Mouse (Mus musculus) yolk sac, embryonic 10.5 days (tissue): ENCODE data around the gene Ankrd54.
"Not testable (repeated sequence)": the region's sequence is repeated elsewhere in the genome, so short reads cannot be mapped to it uniquely, and the experiment has no call there.

ENCODE experiments used
- DNase-seq: peaks from one replicate; pipeline ENCODE4 v3.0.0-alpha.2; 2017; ENCODE audit warnings: low spot score

Ankrd54 gene

DNA sequence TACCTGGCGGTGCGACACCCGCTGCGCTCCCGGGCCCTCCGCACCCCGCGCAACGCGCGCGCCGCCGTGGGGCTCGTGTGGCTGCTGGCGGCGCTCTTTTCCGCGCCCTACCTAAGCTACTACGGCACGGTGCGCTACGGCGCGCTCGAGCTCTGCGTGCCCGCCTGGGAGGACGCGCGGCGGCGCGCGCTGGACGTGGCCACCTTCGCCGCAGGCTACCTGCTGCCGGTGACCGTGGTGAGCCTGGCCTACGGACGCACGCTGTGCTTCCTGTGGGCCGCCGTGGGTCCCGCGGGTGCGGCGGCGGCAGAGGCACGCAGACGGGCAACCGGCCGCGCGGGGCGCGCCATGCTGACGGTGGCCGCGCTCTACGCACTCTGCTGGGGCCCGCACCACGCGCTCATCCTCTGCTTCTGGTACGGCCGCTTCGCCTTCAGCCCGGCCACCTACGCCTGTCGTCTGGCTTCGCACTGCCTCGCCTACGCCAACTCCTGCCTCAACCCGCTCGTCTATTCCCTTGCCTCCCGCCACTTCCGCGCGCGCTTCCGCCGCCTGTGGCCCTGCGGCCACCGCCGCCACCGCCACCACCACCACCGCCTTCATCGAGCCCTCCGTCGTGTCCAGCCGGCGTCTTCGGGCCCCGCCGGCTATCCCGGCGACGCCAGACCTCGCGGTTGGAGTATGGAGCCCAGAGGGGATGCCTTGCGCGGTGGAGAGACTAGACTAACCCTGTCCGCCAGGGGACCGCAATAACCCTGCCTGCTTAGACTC, 19.8 kb downstream of the Ankrd54 start:
- no peak for DNase-seq

DNA sequence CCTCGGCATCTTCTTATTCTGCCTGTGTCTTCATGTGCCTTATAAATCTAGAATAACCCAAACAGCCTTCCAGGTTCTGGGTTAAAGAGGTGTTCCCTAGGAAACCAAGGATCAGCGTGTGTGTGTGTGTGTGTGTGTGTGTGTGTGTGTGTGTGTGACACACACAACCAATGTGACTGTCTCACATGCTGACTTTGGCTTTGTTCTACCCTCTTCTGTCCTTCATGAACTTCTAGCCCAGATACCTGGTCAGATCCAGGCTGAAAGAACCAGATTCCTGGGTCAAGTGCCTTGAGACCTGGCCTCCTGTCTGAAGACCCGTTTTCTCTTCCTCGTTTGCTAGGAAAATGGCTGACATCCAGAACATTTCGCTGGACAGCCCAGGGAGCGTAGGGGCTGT, 21.1 kb downstream of the Ankrd54 start, which contains the start of gene Galr3:
Gene Galr3 (plus strand): TSS at position 301 of the 400 bp plus-strand sequence.
- DNase-seq, result no peak

DNA sequence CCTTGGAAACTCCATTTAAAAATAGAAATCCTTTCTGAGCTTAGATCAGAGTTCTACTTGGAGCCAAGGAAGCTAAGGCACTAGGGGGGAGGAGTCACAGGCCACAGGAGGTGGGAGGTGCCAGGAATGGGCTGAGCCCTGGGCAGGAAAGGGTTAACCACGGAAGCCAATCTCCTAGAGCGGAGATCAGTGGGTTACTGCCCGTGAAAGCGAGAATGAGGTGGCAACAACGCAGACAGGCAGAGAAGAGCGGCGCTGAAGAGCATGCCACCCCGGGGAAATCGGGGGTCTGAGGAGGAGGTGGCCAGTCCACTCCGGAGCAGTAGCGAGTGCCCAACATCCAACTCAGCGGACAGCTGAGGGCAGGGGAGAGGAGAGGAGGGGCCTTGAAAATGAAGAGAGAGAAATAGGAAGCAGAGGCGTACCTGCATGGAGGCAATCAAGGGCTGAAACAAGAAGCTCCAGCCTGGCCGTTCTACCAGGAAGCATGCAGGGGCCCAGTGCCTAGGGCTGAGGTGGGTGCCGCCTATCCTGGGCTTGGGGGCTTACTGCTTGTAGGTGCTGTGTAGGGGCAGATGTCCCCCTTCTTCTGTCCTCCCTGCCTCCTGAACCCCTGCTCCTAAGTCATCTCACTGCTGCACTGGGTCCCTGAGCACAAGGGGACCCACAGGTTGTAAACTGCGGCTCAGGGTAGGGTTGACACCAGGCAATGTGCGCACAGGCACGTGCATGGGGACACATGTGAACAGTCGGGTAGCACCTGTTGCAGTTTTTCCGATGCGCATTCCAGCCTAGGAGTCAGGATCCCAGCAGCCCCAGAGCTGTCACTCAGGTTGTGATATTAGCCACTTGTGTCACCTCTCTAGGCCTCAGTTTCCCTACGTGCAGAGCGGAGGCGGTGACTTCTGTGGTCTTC, 21.9 kb downstream of the Ankrd54 start:
- peak; percentile 66 for DNase-seq

DNA sequence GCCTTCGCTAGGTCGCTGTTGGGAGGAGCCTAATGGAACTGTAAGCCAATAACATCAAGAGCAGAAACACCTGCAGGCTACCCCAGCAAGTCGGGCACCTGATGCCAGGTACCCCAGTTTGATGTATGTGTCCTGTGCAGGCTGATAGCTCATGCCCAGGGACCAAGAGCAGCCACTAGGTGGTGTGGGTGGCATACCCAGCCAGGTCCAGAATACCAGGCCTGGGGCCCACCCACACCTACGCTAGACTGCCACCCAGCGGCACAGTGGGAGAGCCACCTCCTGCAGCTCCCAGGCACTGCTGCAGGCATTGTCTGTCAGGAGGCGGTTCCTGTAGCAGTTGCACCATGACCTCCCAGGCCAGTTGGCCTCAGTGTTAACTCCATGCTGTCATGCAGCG, 23.8 kb downstream of the Ankrd54 start:
- DNase-seq, result peak; percentile 84

DNA sequence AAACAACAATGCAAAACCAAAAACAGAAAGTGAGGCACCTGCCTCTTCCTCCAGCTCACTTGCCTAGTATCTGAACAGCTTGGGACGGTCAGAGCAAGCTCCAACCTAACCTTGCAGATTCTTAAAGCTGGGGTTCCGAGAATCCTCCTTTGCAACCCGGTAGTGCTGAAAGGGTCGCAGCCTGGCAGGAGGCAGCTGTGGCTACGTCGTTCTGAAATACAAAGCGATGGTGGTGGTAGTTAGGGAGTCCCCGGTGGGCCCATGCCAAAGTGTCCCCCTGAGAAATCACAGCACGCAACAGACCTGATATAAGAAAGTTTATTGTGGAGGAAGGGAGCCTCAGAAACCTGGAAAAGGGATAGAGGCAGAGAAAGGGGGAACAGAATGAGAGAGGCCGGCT, 24.4 kb downstream of the Ankrd54 start:
- no peak for DNase-seq

DNA sequence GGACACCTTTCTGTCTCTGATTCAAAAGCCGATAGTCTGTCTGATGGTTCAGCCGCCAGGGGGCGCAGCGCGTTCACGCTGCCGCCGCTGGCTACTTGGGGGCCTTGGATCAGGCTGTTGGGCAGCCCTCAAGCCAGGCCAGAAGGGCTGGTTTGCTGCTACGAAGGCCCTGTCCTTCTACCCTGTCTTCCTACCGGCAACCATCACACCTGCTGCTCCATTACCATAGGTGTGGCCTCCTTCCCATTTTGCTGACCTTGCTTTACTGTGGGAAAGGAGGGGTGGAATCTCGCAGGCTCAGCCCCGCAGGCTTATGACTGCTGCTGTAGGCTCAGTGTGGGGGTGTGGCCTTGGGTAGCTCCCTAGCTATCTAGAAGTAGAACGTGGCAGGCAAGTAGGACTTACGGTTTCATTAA, 24.8 kb downstream of the Ankrd54 start:
- DNase-seq, result peak; percentile 77

DNA sequence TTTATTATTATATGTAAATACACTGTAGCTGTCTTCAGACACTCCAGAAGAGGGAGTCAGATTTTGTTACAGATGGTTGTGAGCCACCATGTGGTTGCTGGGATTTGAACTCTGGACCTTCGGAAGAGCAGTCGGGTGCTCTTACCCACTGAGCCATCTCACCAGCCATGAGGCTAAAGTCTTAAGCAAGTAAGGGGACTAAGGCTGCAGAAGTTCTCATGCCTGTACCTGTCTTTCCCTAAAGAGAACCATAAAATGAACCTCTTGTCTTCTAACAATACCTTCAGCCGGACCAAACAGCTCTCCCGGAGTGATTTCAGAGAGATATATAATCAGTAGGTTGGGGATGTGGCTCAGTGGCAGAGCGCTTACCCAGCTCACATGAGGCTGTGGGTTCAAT, 30.8 kb downstream of the Ankrd54 start:
- not testable (repeated sequence) for DNase-seq

DNA sequence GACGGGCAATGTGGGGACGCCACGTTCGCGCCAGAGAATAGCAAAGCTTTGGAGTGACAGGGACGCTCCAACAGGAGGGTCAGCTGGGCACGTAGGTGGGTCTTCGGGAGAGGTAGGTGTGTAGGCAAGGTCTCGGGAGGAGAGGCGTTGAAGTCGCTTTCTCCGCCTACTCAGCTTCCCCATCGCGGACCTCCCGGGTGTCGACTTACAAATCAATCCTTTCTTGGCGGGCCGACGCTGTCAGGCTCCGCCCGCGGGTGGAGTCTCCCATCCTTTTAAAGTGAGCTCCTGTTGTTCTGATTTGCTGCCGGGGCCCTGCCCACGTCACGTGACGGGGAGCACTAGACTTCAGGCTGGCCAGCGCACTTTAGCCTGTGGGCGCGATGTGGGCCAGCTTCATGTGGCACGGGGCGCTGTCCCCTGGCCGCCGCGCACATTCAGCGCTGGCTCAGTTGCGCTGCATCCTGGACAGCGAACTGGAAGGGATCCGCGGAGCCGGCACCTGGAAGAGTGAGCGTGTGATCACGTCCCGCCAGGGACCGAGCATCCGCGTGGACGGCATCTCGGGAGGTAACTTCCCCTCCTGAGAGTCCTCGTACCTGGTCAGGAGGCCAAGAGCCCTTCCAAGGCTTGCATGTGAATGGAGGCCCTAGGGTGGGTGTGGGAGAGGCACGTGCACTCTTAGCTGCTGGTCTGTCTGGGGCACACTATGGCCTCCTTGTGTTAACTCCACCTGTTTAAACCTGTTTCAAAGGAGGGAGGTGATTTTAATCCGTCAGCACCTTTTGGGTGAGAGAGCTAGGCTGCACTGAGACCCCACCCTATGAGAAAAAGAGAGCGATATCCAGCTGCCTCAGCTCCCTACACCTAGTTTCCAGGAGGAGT, 31.9 kb downstream of the Ankrd54 start:
- DNase-seq, result peak; percentile 94

DNA sequence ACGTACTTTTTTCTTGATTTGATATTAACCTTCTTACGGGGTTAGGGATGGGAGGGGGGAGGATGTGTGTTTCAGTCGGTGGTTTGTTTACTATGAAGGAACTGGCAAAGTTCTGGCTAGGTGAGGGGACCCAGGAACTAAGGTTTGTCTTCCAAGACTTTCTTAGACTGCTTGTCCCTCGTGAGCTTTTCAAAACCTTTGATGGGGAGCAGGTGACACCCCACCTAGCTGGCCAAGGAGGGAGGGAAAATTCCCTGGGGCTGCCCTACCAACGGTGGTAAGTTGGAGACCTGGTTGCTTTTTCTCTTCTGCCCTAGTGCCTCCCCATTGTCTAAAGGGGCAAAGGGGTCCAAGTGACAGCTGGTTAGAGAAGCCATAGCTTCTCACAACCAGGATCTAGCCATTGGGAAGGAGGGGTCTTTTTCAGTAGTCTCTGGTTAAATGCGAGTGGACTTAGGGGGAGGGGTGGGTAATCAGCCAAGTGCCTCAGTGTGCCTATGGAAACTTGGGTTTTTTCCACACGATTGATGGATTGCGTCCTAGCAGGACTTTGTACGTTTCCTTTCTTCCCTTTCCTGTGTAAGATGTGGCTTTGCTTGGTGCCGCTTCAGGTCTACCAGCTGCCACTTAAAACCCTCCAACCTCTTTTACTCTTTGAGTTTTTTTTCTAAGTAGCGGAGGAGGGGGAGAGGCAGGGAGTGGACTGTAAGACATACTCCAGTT, 33.0 kb downstream of the Ankrd54 start:
- DNase-seq, result peak; percentile 45

DNA sequence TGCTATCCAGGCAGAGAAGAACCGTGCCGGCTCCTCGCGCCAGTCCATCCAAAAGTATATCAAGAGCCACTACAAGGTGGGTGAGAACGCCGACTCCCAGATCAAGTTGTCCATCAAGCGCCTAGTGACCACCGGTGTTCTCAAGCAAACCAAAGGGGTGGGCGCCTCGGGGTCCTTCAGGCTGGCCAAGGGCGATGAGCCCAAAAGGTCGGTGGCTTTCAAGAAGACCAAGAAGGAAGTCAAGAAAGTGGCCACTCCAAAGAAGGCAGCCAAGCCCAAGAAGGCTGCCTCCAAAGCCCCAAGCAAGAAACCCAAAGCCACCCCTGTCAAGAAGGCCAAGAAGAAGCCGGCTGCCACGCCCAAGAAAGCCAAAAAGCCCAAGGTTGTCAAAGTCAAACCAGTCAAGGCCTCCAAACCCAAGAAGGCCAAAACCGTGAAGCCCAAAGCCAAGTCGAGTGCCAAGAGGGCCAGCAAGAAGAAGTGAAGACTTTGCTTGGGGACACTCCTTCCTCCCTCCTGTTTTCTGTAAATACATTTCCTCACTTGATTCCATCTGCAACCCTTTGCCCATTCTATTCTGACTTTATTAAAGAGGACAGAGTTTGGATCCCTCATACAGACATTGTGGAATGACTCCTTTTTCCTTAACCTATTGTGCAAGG, 33.7 kb downstream of the Ankrd54 start:
- DNase-seq, result no peak

DNA sequence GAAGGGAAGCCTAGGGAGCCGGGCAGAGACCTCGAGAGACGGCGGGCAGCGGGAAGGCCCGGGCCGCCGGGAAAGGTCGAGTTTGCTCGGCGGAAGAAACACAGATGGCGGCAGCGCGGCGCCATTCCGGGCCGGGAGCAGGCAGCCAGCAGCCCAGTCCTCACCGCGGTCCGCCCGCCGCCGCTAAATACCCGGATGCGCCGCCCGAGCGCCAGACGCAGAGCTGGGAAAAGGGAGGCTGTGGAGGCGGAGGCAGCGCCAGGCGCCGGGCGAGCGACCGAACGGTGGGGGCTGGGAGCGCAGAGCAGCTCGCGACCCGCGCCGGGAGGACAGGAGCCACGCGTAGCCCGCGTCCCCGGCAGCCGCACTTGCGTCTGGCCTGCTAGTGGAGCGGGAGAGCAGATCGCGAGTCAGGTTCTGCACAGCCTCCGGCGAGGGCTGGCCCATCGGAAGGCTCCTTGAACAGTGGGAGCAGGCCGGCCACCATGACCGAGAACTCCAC, 34.4 kb downstream of the Ankrd54 start, which contains the start of gene H1f0:
Gene H1f0 (plus strand): TSS at position 214 of the 502 bp plus-strand sequence.
- peak; percentile 94 for DNase-seq

DNA sequence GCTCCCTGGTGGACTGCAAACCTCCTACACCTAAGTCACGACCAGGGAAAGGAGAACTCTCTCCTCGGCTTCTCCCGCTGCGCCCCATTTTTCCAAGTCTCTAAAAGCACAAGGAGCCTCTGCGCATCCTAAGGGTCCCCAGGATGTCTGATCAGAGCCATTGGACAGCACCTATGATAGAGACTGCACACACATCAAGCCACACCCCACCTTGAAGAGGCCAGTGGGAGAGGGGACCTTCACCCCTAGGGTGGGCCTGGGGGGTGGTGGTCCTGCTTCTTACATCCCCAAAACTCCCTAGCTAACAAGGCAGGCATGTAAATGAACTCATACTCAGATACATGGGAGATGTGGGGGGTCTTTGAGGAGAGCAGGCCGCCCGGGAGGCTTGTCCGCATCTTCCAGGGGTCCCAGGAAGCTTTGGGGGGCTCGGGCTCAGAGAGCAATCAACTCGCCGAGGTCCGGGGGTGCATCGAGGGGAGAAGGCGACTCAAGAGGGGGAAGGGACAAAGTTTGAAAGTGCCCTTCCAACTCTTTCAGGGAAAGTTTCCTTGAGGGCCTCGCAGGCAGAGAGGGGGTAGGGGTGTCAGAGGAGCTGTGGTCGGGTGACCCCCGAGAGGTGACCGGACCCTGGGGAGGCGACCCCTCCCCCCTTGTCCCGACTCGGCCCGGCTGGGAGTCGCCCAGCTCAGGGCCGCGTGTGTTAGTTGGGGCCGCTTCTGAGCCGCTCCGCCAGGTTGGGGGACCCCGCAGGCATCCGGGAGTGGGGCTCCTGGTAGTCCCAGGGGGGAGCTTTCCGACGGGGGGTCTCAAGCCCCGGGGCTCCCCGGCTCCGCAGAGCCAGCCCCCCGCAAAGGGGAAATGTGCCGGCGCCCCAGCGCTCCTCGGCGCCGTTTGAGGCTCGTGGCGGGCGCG, 35.1 kb downstream of the Ankrd54 start:
- peak; percentile 45 for DNase-seq

DNA sequence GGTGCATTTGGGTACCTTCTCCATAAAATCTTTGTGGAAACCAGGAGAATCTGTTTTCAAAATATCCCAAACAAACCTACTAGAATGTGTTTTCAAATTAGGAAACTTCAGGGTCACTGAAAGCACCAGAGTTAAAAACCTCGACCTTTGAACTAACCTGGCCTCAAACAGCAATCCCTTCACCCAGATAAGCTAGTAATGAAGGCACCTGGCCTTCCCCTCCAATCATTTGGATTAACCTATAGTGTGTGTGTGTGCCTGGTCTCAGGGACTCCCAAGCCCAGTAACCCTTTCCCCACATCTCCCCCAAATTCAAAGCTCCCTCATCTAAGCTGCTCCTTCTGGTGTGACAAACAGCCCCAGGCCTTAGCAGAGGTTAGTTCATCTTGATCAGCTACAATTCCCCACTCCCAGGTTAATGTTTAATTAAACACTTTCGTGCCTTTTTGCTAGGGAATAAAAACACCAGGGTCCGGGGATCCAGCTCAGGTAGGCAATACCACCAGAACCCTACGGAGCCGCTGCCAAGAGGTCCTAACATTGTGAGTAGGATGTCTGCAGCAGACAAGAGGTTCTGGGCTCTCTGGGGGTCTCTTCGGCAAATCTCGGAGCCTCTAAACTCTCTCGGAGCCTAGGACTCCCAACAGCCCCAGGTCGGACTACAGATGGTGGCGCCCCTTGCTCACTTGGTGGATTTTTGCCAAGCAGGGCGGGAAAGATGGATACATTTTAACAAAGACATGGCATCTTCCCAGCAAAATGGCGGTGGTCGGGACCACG, 36.0 kb downstream of the Ankrd54 start:
- DNase-seq, result peak; percentile 80

DNA sequence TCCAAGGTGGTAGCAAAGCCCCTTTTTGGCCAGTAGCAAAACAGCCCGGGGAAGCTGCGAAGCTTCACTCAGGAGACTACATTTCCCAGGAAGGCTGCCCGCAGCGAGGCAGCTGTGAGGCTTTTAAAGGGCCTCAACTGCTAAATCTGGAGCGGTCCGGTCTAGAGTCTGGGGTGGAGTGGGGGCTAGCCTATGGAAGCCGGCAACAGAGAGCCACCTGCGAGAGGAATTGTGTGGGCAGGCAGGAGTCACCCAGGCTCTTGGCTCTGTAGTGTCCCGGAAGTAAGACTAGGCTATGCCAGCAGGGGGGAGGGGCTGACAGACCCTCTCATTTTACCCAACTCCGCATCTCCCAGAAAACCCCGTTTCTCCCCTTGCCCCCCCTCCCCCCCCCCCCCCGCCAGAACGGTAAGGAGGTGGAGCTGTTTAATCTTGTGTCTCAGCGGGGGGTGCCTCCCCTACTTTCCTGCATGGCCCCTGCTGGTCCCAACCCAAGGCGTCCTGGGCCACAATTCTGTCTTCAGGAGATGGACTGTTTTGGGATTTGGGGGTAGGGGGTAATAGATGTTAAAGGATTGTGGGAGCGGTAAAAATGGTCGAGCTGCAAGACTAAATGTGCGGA, 36.9 kb downstream of the Ankrd54 start:
- peak; percentile 48 for DNase-seq

DNA sequence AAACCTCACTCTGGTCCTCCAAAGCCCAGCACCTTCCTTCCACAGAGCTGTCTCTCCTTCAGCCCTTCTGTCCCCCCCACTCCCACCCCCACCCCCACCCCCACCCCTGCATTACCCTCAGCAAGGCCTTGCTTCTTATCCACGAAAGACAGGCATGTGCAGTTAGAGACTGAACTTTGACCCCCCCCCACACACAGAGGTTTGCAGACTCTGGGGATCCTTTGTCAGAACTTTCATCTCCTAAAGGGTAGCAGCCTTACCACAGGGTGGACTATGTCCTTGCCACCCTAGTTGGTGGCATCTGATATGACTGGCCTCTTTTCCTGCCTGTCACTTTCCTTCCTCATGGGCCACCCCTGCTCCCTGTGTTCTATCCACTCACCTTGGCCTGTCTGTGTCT, 39.3 kb downstream of the Ankrd54 start:
- no peak for DNase-seq

DNA sequence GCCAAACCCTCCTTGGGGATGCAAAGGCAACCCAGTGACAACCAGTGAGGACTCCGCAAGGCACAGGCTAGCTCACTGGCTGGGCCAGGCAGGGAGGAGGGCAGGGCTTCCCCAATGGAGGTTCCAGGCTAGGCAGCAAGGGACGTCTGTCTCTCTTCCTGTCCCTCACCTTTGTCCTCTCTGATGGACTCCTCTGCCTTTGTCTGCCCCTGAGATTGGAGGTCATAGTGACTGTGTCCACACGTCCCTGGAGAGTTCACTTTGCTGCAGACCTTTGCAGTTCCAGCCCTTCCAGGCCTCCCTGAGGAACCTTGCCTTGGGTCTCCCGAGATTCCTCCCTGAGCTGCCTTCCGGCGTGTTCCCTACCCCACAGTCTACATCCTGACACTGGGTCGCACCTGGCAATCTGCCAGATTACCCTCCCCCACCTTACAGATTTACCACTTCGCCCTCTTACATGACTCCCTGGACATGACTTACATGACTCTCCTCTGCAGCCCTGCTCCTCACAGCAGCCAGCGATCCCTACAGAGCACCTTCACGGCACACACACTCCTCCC, 39.9 kb downstream of the Ankrd54 start:
- peak; percentile 81 for DNase-seq

DNA sequence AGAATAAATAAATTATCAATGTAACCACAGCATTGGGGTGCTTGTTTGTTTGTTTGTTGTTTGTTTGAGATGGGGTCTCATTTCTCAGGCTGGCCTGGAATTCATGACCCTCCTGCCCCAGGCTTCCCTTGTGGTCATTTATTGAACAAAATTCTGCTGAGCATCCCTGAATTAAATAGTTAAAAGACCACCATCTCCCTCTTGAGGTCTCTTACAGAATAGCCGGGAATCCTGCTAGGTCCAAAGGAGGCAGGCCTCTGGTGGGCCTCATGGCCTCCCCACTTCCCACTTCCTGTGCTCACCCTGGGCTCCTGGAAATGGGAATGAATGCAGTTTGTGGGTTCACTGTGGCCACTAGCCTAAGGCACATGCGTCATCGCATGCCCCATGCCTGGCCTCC, 43.8 kb downstream of the Ankrd54 start:
- DNase-seq, result no peak

DNA sequence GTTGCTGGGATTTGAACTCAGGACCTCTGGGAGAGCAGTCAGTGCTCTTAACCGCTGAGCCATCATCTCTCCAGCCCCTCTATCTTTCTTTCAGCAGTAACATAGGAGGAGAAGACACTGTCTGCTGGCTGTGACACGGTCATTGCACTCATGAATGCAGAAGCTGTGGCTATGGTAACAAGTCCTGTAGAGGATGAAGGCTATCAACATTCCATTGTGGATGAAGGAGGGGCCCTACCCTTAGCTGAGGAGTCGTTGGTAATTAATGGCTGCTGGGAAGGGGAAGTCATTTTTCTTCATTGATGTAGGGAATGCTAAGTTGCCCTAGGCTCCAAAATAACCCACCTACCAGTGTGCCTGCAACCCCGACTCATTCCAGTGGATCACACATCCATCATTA, 44.5 kb downstream of the Ankrd54 start:
- DNase-seq, result no peak
